17 mouse cellular contexts compared by ENCODE assay signal in the genomic region with DNA sequence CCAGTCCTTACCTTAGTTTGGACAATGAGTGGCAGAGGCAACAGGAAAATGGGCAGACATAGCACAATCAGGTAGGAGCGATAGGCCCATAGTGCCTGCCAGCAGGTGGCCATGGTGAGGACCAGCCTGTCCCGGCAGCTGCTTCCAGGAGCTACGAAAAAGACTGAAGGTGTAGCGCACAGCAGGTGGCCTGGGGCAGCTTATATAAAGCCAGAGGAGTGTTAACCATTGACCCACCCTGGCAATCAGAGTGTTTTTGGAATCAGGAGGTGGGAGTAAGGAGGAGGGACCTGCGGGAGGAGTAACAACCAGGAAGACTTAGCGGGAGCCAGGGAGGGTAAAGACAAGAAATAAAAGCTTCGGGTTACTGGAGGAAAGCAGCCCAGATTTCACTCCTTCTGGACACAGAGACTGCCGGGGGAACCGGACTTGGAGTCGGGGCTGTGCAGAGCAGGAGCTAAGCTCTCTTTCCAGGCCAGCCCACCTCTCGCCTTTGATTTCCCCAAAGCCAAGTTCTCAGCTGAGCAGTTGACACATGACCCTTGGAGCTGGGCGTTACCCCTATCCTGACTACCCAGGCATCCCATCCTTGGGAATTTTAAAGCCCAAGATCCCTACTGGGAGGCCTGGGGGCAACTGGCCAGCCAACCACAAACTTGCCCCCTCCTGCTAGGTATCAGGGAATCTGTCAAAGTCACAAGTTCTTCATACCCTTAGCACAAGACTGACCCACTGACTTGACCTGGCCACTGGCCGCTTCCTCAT. TPM values are rescaled to one million over a fixed set of nuclear protein-coding genes. Genes with fewer than 3 reads are reported as not detected.
A peak's percentile ranks its signal among the peaks of the same experiment; 100 is the strongest.
DNase-seq lines count a peak whose midpoint lies in the region; ATAC-seq and TF ChIP-seq lines count a peak whose summit lies in the region.
"Had no signal": no experiment of that assay in that cellular context is flagged by ENCODE, and none has a peak within 500 bp of the region (broad histone marks: within the 10 kb centered on the region; RNA-seq: fewer than 3 reads in every experiment).

Gene Slc13a2, minus strand, starts transcription at position 163 of the 765 bp plus-strand sequence.

- no peak within 1 kb of the TSS for H3K4me2 ChIP-seq in liver, postnatal 0 days (ENCODE audit: low read depth, low read length)
- H3K4me2 ChIP-seq: embryonic facial prominence, embryonic 12.5 days; neural tube, embryonic 15.5 days had no signal

- no peak for TF ChIP-seq EP300 in liver, postnatal 0 days (IDR thresholded peaks at IDR 0.05; ENCODE audit: low read depth)

- no peak within 1 kb of the TSS for H3K4me3 ChIP-seq in liver, postnatal 0 days (ENCODE audit: low read depth, low read length)
- peak within 1 kb of the TSS; percentile 48 for H3K4me3 ChIP-seq in kidney, adult 2 months (ENCODE audit: insufficient read depth, low read depth, low read length)
- H3K4me3 ChIP-seq: embryonic facial prominence, embryonic 12.5 days; heart, adult 2 months; neural tube, embryonic 15.5 days had no signal

- H3K27me3 ChIP-seq in liver, postnatal 0 days (ENCODE audit: insufficient read depth, low read length) = no peaks in the 10 kb centered on the region; the same call in 1 of the 2 replicates
- H3K27me3 ChIP-seq in kidney, adult 2 months (replicated peaks; ENCODE audit: control insufficient read depth, insufficient read depth, low read length) = no peaks in the 10 kb centered on the region

- no peak within 1 kb of the TSS for H3K9ac ChIP-seq in liver, postnatal 0 days (replicated peaks)
- H3K9ac ChIP-seq: embryonic facial prominence, embryonic 12.5 days; neural tube, embryonic 15.5 days had no signal

- 0 out of 2 replicates have a peak, but pooled peaks have one; percentile 5 for TF ChIP-seq CTCF in liver, postnatal 0 days (IDR thresholded peaks at IDR 0.05; ENCODE audit: low read depth)
- peak; percentile 48; the same call in 1 of the 2 replicates for TF ChIP-seq CTCF in kidney, adult 2 months (conservative IDR thresholded peaks at IDR 0.05; ENCODE audit: insufficient read depth, insufficient read length, low read depth, low read length)

- no peak within 1 kb of the TSS for H3K27ac ChIP-seq in liver, postnatal 0 days (ENCODE audit: low read depth)
- H3K27ac ChIP-seq in kidney, adult 2 months (ENCODE audit: insufficient read depth, low read depth, low read length) = peak within 1 kb of the TSS; percentile 72
- H3K27ac ChIP-seq: embryonic facial prominence, embryonic 12.5 days; heart, adult 2 months; neural tube, embryonic 15.5 days had no signal

- no peaks in the 10 kb centered on the region for H3K36me3 ChIP-seq in liver, postnatal 0 days (replicated peaks; ENCODE audit: insufficient read depth, low read length)
- H3K36me3 ChIP-seq in kidney, adult 2 months (ENCODE audit: control insufficient read depth, insufficient read depth, low read length) = no peaks in the 10 kb centered on the region
- H3K36me3 ChIP-seq: embryonic facial prominence, embryonic 12.5 days; G1E; neural tube, embryonic 15.5 days had no signal

- H3K4me1 ChIP-seq in liver, postnatal 0 days (ENCODE audit: insufficient read depth) = peaks cover 10% of the 10 kb centered on the region
- H3K4me1 ChIP-seq in kidney, adult 2 months (ENCODE audit: control insufficient read depth, insufficient read depth, low read length) = peaks cover 10% of the 10 kb centered on the region; the same call in 1 of the 2 replicates
- H3K4me1 ChIP-seq: embryonic facial prominence, embryonic 12.5 days; neural tube, embryonic 15.5 days had no signal

- TF ChIP-seq POLR2A in kidney, adult 2 months (IDR thresholded peaks at IDR 0.05; ENCODE audit: low read depth, low read length) = peak; percentile 93

- 26% methylated on average over 13 of the region's 13 CpGs for WGBS in liver, postnatal 0 days (ENCODE audit: insufficient replicate concordance)
- 12% methylated on average over 13 of the region's 13 CpGs for WGBS in kidney, adult 2 months

- H3K9me3 ChIP-seq in liver, postnatal 0 days (ENCODE audit: low read length) = no peaks in the 10 kb centered on the region
- H3K9me3 ChIP-seq: embryonic facial prominence, embryonic 12.5 days; G1E; neural tube, embryonic 15.5 days had no signal

- DNase-seq in liver, postnatal 0 days = no peak
- DNase-seq in liver (no peak), R1 (ENCODE audit: low read depth, low spot score) (peak; percentile 79)
- DNase-seq in kidney, adult 2 months = peak; percentile 92
- peak; percentile 81 to 88 for DNase-seq in kidney, postnatal 36 days
- no peak for DNase-seq in left cerebral cortex, adult 18-20 months (ENCODE audit: low spot score in 2 of 2)
- no peak for DNase-seq in cerebellum, postnatal 10 days
- no peak for DNase-seq in heart, adult 8-10 months (ENCODE audit: low spot score)
- DNase-seq: adrenal gland, postnatal 36 days; cerebellum, postnatal 36 days; heart, adult 2 months; heart, postnatal 10 days had no signal

- no peak for ATAC-seq in liver, postnatal 0 days

RNA-seq across cellular contexts. Expression of gene Slc13a2, which starts in this region (rescaled TPM):
- polyA plus RNA-seq in liver, postnatal 0 days (2015; fragmentation: Nextera tagmentation; extraction: Ambion mirVana) = 0.07 and 0.08 TPM in 2 replicates
- polyA plus RNA-seq in kidney, adult 2 months (2012; rRNA removed) = 91.0 and 105 TPM in 2 replicates
- not detected for total RNA-seq in left cerebral cortex, adult 18-20 months (2021)
- total RNA-seq in heart, adult 8-10 months (2022) = not detected
- total RNA-seq: adrenal gland, postnatal 36 days; G1E; heart, adult 2 months; heart, postnatal 10 days; layer of hippocampus, postnatal 25 days had no signal
- polyA plus RNA-seq: embryonic facial prominence, embryonic 12.5 days; G1E; limb, embryonic 11.5 days; neural tube, embryonic 15.5 days had no signal

Comparison
In these comparisons a context has a peak if more than half of its experiments do, and no peak if none do; other contexts are left out.
1. RNA of gene Slc13a2 (polyA plus RNA-seq): 91.0 to 105 TPM in kidney, adult 2 months; 0.07 to 0.08 TPM in liver, postnatal 0 days; every median in the first group is over 10 times any median in the second.
2. DNase-seq: peak in R1 (single experiment), kidney, adult 2 months (single experiment) and kidney, postnatal 36 days (2 of 2); none in liver, postnatal 0 days (single experiment), liver (single experiment), left cerebral cortex, adult 18-20 months (0 of 2), cerebellum, postnatal 10 days (0 of 2) and heart, adult 8-10 months (single experiment).